Mouse (Mus musculus): ENCODE data around the gene 1700012B09Rik. TPM values are rescaled to one million over a fixed set of nuclear protein-coding genes. Genes with fewer than 3 reads are reported as not detected.

Gene 1700012B09Rik
- polyA plus RNA-seq, 1 experiment from 2014 or later, result not detected

GRCm38 (mm10) chr9:14730941-14731541, 39.8 kb downstream of the 1700012B09Rik start:
- Histone ChIP-seq H3K4me3 (ENCODE audit: low read depth, low read length) (no peak overlapping the region), H3K4me1 (ENCODE audit: insufficient read depth) (no peaks in the 10 kb centered on the region), H3K36me3 (ENCODE audit: insufficient read depth) (no peaks in the 10 kb centered on the region), H3K27me3 (ENCODE audit: insufficient read depth, low read length) (no peaks in the 10 kb centered on the region), H3K4me2 (no peak overlapping the region), H3K9ac (no peak overlapping the region), H3K27ac (ENCODE audit: low read depth) (no peak overlapping the region), H3K9me3 (ENCODE audit: low read depth, low read length) (no peaks in the 10 kb centered on the region)
- DNase-seq (peak; percentile 38), ATAC-seq (ENCODE audit: insufficient read depth) (peak; percentile 73; the same call in 1 of the 2 replicates)
- TF ChIP-seq CTCF (IDR thresholded peaks at IDR 0.05; ENCODE audit: low read depth), result no peak
- WGBS, result 24% methylated on average over 9 of the region's 9 CpGs

GRCm38 (mm10) chr9:14728365-14728764, 42.5 kb downstream of the 1700012B09Rik start:
- whole genome bisulfite sequencing, result 39% methylated on average over 4 of the region's 4 CpGs
- Histone ChIP-seq H3K36me3 (ENCODE audit: insufficient read depth) (no peaks in the 10 kb centered on the region), H3K9ac (no peak overlapping the region), H3K4me1 (ENCODE audit: insufficient read depth) (no peaks in the 10 kb centered on the region), H3K27ac (ENCODE audit: low read depth) (no peak overlapping the region), H3K9me3 (ENCODE audit: low read depth, low read length) (no peaks in the 10 kb centered on the region), H3K4me2 (no peak overlapping the region), H3K27me3 (ENCODE audit: insufficient read depth, low read length) (no peaks in the 10 kb centered on the region), H3K4me3 (ENCODE audit: low read depth, low read length) (no peak overlapping the region)
- DNase-seq (no peak), ATAC-seq (ENCODE audit: insufficient read depth) (no peak)
- no peak for TF ChIP-seq CTCF (IDR thresholded peaks at IDR 0.05; ENCODE audit: low read depth)

- 84% methylated on average over 4 of the region's 4 CpGs for WGBS
- no peak overlapping the region for H3K4me3 ChIP-seq (ENCODE audit: low read depth, low read length)
- H3K27ac ChIP-seq (ENCODE audit: low read depth), result no peak overlapping the region
- TF ChIP-seq CTCF (IDR thresholded peaks at IDR 0.05; ENCODE audit: low read depth), result no peak
- DNase-seq (no peak), ATAC-seq (ENCODE audit: insufficient read depth) (no peak)
- H3K4me1 ChIP-seq (ENCODE audit: insufficient read depth), result no peaks in the 10 kb centered on the region
- no peaks in the 10 kb centered on the region for H3K27me3 ChIP-seq (ENCODE audit: insufficient read depth, low read length)
- H3K9ac ChIP-seq, result no peak overlapping the region
- no peak overlapping the region for H3K4me2 ChIP-seq
- no peaks in the 10 kb centered on the region for H3K36me3 ChIP-seq (ENCODE audit: insufficient read depth)
- H3K9me3 ChIP-seq (ENCODE audit: low read depth, low read length), result no peaks in the 10 kb centered on the region
Observed at GRCm38 (mm10) chr9:14726629-14727028, 44.2 kb downstream of the 1700012B09Rik start.

DNA sequence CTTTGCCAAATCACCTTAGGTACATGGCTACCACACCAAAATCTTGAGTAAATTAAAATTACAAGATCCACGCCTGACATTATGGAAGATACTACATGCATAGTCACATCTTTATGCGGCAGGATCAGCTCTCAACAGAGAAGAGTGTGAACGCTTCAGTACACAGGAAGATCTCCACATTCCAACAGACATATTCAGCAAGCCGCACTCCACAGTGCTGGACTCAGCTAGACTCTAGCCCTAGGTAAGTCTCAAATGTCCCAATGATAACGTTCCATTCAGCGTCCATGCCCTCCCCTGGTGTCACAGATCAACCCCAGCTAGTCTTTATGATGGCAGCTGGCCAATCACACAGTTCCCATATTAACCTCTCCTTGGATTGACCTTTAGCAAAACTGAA, 44.8 kb downstream of the 1700012B09Rik start:
- WGBS, result 83% methylated on average over 6 of the region's 6 CpGs
- Histone ChIP-seq H3K4me1 (ENCODE audit: insufficient read depth) (no peaks in the 10 kb centered on the region), H3K9me3 (ENCODE audit: low read depth, low read length) (no peaks in the 10 kb centered on the region), H3K4me3 (ENCODE audit: low read depth, low read length) (no peak overlapping the region), H3K27ac (ENCODE audit: low read depth) (no peak overlapping the region), H3K36me3 (ENCODE audit: insufficient read depth) (no peaks in the 10 kb centered on the region), H3K4me2 (no peak overlapping the region), H3K9ac (no peak overlapping the region), H3K27me3 (ENCODE audit: insufficient read depth, low read length) (no peaks in the 10 kb centered on the region)
- no peak for TF ChIP-seq CTCF (IDR thresholded peaks at IDR 0.05; ENCODE audit: low read depth)
- DNase-seq (no peak), ATAC-seq (ENCODE audit: insufficient read depth) (no peak)

DNA sequence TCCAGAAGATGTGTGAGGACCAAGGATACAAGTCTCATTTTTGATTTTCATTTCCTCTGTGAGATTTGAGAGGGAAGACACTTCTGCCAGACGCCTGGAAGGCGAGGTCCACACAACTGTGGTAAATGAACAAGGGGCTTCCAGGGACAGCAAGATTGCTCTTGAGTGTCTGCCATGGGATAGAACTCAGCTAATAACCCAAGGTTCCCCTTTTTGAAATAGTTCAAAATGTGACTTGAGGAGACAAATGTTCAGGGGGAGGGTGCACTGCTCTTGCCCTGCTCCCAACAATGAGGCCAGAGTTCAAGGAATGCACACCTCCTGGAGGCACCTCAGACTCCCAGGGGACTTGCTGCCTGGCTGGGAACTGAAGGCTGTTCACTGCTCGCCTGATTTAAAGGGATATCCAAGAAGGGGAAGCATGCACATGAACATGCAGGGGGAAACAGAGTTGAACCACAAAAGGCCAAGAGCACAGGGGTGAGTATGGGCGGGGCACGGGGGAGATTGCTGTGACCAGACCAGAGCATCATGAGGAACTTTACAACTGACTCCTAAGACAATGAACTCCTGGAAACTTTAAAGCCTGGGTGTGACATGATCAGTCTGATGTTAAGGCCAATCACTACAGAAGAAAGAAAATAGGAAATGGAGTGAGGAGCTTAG, 45.9 kb downstream of the 1700012B09Rik start:
- no peaks in the 10 kb centered on the region for H3K27me3 ChIP-seq (ENCODE audit: insufficient read depth, low read length)
- no peak for TF ChIP-seq CTCF (IDR thresholded peaks at IDR 0.05; ENCODE audit: low read depth)
- no peak overlapping the region for H3K4me3 ChIP-seq (ENCODE audit: low read depth, low read length)
- H3K9ac ChIP-seq, result no peak overlapping the region
- no peak overlapping the region for H3K4me2 ChIP-seq
- H3K36me3 ChIP-seq (ENCODE audit: insufficient read depth), result no peaks in the 10 kb centered on the region
- H3K27ac ChIP-seq (ENCODE audit: low read depth), result no peak overlapping the region
- 70% methylated on average over 5 of the region's 5 CpGs for WGBS
- H3K9me3 ChIP-seq (ENCODE audit: low read depth, low read length), result no peaks in the 10 kb centered on the region
- DNase-seq, result no peak
- ATAC-seq (ENCODE audit: insufficient read depth), result no peak
- H3K4me1 ChIP-seq (ENCODE audit: insufficient read depth), result no peaks in the 10 kb centered on the region

GRCm38 (mm10) chr9:14721610-14722009, 49.2 kb downstream of the 1700012B09Rik start:
- H3K9ac ChIP-seq, result no peak overlapping the region
- no peak for DNase-seq

GRCm38 (mm10) chr9:14720384-14720783, 50.4 kb downstream of the 1700012B09Rik start:
- Histone ChIP-seq H3K4me1 (ENCODE audit: insufficient read depth) (no peaks in the 10 kb centered on the region), H3K9me3 (ENCODE audit: low read depth, low read length) (no peaks in the 10 kb centered on the region), H3K9ac (no peak overlapping the region), H3K27me3 (ENCODE audit: insufficient read depth, low read length) (no peaks in the 10 kb centered on the region), H3K27ac (ENCODE audit: low read depth) (no peak overlapping the region), H3K4me3 (ENCODE audit: low read depth, low read length) (no peak overlapping the region), H3K36me3 (ENCODE audit: insufficient read depth) (no peaks in the 10 kb centered on the region), H3K4me2 (no peak overlapping the region)
- WGBS, result 64% methylated on average over 2 of the region's 2 CpGs
- ATAC-seq (ENCODE audit: insufficient read depth) (no peak), DNase-seq (no peak)
- no peak for TF ChIP-seq CTCF (IDR thresholded peaks at IDR 0.05; ENCODE audit: low read depth)

More at GRCm38 (mm10) chr9:14721610-14722009, 49.2 kb downstream of the 1700012B09Rik start:
- Histone ChIP-seq H3K36me3 (ENCODE audit: insufficient read depth) (no peaks in the 10 kb centered on the region), H3K4me2 (no peak overlapping the region), H3K4me1 (ENCODE audit: insufficient read depth) (no peaks in the 10 kb centered on the region), H3K4me3 (ENCODE audit: low read depth, low read length) (no peak overlapping the region), H3K9me3 (ENCODE audit: low read depth, low read length) (no peaks in the 10 kb centered on the region), H3K27me3 (ENCODE audit: insufficient read depth, low read length) (no peaks in the 10 kb centered on the region), H3K27ac (ENCODE audit: low read depth) (no peak overlapping the region)
- no peak for TF ChIP-seq CTCF (IDR thresholded peaks at IDR 0.05; ENCODE audit: low read depth)
- no peak for ATAC-seq (ENCODE audit: insufficient read depth)
- WGBS, result 73% methylated on average over 5 of the region's 5 CpGs

All from lung, embryonic 14.5 days (tissue).